Mouse (Mus musculus) CD4-positive, CD25-positive, alpha-beta regulatory T cell, adult 2 months (primary cell): ENCODE data around the gene Cnih1.
"Not testable (repeated sequence)": the region's sequence is repeated elsewhere in the genome, so short reads cannot be mapped to it uniquely, and the experiment has no call there.

Experiments
- DNase-seq: peaks from one replicate; pipeline ENCODE4 v3.0.0-alpha.2; 2012; ENCODE audit warnings: low read depth, low spot score

Gene Cnih1

DNA sequence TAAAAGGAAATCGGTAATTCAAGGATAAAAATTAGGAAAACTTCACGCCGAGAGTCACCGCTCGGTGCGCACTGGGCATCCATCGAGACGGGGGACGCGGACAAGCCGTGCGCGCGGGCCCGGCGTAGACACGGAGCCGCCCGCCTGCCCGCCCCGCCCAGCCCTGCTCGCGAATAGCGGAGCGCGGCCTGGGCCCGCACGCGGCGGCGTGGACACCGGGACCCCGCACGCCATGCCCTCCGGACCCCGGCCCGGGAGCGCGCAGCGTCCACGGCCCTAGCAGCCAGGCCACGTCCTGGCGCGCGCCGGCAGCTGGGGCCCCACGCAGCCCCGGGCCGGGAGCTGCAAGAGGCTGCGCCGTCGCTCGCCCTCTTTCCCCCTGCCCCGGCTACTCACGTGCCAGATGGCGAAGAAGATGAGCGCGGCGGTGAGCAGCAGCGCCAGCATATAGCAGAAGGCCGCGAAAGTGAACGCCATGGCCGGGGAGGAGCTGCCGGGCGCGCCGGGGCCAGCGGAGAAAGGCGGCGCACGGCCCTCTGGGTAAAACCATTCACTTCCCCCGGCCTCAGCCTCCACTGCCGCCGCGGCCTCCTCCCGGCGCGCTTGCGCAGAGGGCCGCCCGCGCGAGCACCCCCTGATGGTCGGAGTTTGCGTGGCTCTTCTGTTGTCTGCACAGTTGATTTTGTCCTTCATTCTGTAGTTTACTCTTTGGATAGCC, at the start of gene Cnih1:
Cnih1 (minus strand) TSS at position 625 of the 718 bp plus-strand sequence.
- peak; percentile 95 for DNase-seq

DNA sequence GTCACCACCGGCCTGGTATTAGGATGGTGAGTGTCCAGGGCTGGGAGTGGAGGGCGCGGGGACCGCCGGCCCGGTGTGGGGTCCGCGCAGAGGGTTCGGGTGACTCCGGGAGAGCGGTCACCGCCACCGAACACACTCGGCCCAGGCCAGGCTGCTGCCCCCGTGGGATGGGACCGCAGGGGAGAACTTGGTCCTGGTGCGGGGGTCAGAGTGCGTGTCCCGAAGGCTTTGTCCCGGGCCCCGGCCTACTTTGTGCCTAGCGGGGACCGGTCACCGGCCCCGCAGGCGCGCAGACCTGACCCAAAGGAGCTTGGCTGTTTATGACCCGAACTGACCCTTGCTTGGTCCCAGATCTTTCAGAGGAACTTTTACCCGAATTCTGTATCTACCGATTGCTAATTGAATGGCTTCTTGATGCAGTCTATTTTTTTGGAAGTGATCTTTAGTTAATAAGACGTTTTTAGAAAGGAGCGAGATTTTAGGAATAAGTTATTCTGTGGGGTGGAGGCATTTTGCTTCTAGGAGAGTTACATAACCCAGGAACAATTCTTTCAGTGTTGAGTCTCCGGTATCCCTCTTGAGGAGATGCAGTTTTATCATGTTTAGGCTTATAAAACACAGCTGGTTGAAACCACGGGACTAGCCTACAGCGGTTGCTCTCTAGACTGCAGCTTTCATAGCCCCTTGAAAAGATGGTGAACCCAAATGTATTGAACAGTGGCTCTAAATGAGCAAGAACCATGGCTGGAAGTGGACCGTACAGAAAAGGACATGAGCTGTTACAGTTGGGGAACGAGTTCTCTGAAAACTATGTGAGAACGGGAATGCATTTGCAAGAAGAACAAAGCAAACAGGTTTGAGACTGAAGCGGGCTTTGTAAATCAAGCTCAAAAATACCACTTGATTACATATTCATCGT, 44.4 kb upstream of the Cnih1 start:
- peak; percentile 24 for DNase-seq

DNA sequence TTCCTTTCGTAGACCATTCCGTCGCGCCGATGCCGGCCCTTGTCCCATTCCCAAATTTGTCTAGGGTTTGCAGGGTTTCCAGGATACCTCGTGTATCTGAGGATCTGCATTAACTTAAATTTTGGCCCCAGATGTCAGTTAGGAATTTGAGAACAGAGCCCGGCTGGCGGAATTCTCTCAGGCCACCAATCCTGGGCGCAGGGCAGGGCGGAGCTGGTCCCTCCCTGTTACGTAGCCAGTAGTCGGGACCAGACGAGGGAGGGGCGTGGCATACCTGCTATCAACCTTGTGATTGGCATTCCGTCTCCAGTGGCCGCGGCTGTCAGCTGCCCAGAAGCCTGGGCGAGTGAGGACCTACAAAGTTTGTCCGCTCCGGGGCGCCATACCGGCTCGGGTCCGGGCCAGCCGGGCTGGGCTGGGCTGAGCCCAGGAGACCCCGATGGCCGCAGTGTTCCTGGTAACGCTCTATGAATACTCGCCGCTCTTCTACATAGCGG, 43.7 kb upstream of the Cnih1 start, which contains the start of gene Cgrrf1:
Cgrrf1 (plus strand) TSS at position 289 of the 497 bp plus-strand sequence.
- DNase-seq, result peak; percentile 92

DNA sequence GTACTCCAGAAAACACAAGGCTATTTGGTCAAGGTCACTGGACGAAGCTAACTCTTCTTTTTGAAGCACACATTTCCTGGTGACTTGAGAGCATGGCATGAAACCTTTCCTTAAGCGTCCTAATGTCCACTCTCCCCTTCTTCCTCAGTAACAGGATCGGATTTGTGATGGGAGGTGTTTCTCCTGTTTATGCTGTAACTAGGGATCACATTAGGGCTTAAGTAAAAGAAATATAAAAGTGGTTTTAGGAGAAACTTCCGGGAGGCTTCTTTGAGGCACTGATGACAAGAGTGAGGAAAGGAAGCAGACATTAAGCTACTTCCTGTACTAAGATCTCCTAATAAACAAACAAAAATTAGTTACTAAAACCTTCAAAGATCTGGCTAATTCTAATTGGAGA, 43.1 kb upstream of the Cnih1 start:
- DNase-seq, result peak; percentile 39

DNA sequence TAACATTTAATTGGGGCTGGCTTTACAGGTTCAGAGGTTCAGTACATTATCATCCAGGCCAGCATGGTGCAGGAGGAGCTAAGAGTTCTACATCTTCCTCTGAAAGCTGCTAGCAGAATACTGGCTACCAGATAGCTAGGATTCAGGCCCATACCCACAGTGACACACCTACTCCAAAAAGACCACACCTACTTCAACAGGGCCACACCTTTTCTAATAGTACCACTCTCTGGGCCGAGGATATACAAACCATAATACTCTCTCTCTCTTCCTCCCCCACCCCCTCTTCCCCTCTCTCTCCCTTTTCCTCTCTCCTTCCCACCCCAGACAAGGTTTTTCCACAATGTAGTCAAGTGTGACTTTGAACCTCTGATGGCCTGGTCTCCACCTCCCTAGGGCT, 39.2 kb upstream of the Cnih1 start:
- DNase-seq, result no peak

DNA sequence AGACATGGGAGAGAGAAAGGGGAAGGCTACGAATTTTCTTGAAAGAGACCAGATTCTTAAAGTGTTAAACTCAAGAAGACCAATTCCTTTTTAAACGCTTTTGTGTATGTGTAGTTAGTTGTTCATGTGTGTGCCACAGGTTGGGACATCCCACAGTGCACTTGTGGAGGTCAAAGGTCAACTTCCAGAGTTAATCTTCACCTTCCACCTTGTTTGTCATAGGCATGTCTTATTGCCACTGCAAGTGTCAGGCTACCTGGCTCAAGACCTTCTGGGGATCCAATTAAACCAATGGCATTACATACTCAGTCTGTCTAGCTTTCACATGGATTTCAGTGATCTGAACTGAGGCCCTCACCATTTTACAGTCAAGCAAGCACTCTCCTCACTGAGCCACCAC, 35.8 kb upstream of the Cnih1 start:
- DNase-seq, result no peak

DNA sequence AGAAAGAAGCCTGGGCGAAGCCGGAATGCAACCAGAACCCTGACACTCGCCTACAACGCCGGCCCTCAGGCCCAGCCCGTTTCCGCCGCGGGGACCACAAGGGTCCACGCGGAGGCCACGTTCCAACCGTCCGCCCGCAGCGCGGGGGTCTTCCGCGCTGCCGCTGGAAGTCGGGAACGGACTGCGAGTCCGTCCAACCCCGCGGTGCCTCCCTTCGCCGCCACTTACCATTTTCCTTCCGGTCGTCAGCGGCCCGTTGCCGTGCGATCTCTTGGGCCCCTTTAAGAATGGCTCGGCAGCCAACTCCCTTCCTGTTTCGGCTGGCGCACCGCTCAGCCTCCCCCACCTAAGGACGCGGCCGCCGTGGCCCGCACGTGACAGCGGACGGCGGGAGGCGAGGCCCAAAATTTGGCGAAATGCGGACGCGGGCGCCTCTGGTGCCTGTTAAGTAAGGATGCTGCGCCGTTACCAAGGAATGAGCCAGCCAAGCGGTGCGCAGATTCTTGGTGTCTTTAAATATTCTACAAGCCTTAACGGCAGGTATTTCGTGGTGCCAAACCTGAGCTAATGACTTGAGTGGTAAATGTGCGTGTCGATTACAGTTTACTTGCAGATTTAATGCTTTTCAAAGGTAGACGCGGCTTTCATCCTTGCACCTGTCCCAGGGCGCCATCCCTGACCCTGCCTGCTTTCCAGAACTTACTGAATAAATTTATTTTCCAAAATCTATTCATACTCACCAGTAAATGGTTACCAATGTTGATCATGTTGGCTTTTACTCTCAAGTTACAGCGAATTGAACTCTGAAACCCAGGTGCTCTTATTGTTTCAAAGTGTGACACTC, 33.9 kb upstream of the Cnih1 start, which contains the start of gene Gmfb:
Gmfb (minus strand) TSS at position 370 of the 844 bp plus-strand sequence.
- peak; percentile 96 for DNase-seq

DNA sequence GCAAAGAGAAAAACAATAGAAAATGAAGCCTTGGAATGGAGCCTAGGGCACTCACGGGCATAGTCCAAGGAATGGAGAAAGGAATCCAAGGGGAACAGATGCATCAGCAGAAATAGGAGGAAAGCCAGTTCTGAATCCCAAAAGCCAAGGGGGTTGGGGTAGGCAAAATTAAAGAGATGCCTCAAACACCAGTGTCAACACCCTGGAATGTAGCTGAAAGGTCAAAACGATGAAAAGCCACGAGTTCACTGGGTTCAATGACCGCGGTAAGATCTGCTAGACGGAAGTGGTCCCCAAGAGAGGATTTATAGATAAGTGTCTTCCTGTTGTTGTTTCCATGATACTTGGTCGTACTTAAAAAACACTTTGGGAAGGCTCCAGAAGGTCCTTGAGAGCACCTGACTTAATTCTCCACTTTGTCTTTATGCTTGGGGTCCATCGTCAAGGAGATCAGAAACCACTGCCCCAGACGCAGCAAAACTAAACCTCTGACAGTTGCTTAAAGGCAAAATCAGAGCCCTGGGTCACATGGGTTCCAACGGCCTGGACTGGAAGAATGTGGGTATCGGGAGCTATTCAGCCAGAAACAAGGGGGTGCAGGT, 33.2 kb upstream of the Cnih1 start:
- no peak for DNase-seq

DNA sequence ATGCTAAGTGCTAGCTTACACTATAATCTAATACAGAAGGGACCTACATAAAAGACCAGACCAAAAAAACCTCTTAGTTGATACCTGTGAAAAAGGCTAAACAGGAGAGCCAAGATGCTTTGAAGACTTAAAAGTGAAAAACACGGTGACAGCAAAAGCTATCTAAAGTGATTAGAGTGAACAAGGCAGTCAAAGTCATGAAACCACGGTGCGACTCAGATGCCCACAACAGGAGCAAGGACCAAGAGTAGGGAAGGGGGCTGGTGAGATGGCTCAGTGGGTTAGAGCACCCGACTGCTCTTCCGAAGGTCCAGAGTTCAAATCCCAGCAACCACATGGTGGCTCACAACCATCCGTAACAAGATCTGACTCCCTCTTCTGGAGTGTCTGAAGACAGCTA, 31.8 kb upstream of the Cnih1 start:
- DNase-seq, result not testable (repeated sequence)

DNA sequence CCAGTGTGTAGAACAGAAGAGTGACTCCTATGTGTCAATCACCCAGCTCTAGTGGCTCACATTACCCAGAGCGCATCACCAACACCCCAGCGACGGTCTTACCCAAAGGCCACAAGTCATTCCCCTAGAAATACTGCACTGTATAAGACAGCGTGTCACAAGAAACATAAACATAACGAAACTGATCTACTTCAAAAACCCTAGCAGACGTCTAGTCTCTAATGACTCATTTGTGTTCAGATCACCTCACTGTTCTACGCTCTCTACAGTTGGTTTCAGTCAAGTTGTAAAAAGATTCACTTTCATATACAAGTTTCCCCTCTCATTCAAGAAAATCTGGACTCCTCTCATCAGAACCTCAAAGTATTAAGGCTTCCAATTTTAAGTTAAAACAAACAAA, 30.5 kb upstream of the Cnih1 start:
- DNase-seq, result peak; percentile 51

DNA sequence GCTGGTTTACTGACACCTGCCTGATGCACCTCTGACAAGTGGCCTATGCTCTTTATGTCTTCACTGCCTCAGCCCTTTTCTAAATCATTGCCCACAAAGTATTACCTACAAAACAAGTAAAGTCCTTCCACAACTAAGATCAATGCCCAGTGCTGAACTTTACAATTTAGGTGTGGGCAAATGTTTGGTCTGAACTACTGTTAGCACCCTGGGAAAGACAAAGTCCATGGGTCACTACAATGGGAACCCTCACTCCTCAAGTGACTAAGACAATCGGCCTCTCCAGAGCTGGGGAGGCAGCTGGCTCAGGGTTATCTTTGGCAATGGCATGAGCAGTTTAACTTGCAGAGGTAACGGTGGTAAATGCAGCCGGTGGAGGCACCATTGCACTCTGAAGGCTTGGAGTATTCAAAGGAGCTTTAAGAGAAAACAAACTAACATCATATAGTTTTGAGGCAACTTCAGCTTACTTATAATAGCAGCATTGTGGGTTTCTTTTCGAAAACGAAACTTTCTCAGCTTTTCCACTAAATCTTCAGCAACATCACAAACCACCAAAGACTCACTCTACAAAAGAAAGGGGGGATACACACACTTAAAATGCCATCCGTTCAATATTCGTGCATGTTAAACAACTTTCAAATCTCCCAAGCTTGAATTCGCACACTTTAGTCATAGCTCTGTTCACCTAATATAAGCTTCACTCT, 28.9 kb upstream of the Cnih1 start:
- no peak for DNase-seq

DNA sequence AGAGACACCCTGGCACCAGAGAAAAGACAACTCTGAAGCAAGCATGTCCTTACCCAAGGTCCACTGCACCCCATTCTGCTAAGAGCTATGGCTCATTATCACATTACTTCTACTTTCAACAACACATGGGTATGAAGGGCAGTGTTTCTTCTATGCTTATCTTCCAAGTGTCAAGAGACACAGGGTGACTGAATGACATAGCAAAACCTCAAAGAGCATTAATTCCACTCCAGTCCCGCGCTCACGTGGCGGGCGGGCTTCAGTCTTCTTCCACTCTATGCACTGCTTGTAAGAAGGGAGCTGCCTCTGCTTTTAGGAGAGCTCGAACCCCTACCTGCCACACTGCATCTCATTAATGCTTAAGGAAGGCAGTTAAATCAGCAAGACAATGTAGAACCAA, 27.4 kb upstream of the Cnih1 start:
- no peak for DNase-seq

DNA sequence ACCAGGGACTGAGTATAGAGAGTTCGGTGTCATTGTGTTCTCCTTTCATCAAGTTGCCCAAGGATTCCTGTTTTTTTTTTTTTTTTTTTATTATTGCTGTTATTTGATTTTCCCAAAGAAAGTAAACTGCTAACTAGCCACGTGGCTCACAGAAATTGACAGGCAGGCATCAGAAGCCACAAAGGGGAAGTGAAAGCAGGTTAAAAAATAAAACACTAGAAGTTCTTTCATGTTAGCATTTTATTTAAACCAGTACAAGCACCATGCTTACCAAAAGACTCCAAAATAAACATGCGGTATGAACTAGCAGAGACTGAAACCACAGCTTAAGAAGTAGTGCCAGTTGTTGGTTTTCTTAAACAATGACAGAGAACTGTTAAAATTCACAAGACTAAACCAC, 19.7 kb upstream of the Cnih1 start:
- no peak for DNase-seq

DNA sequence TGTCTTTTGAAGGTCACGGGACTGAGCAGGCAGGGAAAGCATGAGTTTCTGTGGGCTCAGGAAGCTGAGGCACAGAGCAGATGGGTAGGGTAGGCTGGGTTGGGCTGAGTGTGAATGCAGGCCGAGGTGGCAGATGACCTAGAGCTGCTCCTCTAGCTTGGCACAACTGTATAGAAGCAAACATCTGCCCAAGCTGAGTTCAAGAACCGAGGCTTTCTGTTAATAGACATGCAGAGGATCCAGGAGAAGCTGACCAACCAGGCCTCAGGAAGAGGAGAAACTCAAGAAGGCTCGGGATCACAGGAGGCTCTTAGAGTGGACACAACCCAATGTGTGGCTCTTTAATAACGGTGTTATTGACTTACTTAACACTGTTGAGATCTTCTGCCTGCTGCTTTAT, 18.0 kb upstream of the Cnih1 start:
- no peak for DNase-seq

DNA sequence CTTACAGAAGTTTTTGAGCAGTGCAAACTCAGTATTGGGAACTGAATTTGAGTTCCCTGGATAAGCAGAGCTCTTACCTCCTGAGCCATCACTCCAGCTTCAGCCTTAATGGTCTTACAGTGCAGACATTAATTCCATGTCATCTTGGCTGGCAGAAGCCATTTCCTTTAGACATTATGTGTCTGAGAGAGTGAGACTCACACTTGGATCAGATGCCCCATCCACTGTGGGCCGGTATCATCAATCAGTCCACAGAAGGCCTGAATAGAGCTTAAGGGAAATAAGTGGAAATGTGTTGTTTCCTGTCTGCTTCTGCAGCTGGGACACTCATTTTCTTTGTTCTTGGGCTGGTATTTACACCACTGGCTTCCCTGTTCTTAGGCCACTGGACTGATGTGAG, 15.6 kb upstream of the Cnih1 start:
- DNase-seq, result no peak

DNA sequence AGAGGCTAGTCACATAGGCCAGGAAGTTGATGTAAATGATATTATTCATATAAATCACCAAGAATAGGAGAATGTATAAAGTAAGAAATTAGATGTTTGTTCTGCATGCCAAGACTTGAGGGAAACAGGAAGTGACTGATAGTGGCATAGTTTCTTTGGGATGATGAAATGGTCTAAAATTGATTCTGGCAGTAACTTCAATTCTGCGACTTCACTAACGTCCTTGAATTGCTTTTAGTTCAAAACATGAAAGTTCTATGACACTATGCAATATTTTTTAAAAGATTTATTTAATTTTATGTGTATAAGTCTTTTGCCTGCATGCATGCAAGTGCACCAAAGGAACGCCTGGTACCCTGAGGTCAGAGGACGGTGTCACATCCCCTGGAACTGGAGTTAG, 15.0 kb upstream of the Cnih1 start:
- DNase-seq, result no peak

DNA sequence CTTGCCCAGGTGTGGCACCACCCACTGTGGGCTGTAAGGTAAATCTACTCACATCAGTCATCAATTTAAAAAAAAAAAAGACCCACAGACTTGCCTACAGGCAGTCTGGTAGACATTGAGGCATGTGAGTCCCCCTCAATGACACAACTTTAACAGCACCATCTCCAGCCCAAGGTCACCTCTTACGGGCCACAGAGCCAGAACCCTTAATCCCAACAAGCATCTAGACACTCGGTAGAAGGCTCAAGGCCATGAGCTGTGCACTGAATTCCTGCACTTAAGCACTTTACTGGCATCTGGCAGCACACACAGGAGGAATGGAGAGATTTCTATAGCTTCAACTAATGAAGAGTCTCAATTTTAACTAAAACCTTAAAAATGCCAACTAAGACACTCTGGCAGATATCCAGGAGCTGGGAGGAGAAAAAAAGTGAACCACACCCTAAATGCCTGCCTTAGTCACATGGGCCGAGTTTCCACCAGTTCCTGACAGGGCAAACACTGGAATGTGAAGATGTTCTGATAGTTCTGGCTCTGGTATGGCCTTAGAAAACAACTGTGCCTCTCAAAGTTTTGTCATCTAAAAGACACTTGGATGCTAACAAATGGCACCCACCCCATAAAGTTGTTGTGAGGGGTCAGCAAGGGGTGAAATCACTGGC, 12.6 kb upstream of the Cnih1 start:
- no peak for DNase-seq

DNA sequence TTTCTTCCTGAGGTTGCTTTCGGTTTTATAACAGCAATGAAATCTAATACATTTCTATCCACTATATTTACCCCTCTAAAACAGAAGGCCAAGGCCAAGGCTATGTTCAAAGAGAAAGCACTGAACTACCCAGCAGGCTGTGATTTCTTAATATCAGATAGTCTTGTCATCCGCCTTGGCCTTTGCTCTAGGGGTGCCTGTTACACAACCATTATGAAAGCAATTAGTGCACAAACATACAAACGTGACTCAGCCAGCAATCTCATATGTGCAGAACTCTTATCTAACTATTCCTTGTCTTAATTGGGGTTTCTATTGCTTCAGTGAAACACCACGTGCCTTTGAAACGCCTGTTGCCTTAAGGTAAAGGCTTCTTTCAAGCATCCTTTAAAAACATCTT, 5.9 kb upstream of the Cnih1 start:
- DNase-seq, result no peak

DNA sequence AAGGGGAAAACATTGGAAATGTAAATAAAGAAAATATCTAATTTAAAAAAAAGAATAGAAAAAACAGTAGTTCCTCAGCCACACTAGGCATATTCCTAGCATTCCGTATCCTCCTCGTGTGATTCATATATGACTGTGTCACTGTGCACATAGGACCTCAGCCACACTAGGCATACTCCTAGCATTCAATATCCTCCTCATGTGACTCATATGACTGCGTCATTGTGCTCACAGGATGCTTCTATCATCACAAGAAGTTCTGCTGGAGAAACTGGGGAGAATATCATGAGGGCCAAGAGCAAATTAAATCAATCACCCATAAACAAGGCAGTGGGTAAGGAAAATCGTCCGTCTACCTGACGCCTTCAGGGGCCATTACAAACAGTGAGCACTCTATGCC, 2.5 kb upstream of the Cnih1 start:
- no peak for DNase-seq

DNA sequence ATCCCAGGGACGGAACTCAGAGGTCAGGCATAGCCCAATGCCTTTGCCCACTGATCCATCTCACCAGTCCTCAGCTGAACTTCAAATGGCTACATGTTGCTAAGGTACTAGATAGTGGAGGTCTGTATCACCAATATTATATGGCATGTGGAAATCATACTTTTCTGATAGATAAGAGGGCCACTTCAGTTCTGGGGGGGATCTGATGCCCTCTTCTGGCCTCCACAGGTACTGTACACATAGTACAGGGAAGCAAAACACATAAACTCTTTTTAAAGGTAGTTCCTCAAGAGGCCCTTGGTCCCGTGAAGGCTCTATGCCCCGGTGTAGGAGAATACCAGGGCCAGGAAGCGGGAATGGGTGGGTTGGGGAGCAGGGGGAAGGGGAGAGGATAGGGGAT, 2.1 kb upstream of the Cnih1 start:
- DNase-seq, result peak; percentile 55
